Mouse (Mus musculus) cerebellum, adult (tissue): ENCODE results near the gene Elf4.

Experiments
- ATAC-seq: cut with Nextera tagmentation; 2 replicates; pipeline ENCODE4 v1.9.2; 2017; ENCODE audit warnings: mild to moderate bottlenecking, moderate library complexity, mixed read lengths; ENCODE audit not compliant: insufficient number of reproducible peaks, low FRiP score, low TSS enrichment

The Elf4 gene

GRCm38 (mm10) chrX:48389380-48389779, 73.6 kb downstream of the Elf4 start:
- ATAC-seq, result no peak

- ATAC-seq, result no peak
Observed at GRCm38 (mm10) chrX:48385927-48386326, 77.0 kb downstream of the Elf4 start.

GRCm38 (mm10) chrX:48383643-48384042, 79.3 kb downstream of the Elf4 start:
- no peak for ATAC-seq

GRCm38 (mm10) chrX:48367841-48368240, 95.1 kb downstream of the Elf4 start:
- no peak for ATAC-seq

- no peak for ATAC-seq
Observed at GRCm38 (mm10) chrX:48365836-48366577, 96.9 kb downstream of the Elf4 start.
